Mouse (Mus musculus): Measurements from ENCODE around the gene Scd3. TPM values are rescaled to one million over a fixed set of nuclear protein-coding genes. Genes with fewer than 3 reads are reported as not detected.

Scd3 gene
- not detected for total RNA-seq (2023)

DNA sequence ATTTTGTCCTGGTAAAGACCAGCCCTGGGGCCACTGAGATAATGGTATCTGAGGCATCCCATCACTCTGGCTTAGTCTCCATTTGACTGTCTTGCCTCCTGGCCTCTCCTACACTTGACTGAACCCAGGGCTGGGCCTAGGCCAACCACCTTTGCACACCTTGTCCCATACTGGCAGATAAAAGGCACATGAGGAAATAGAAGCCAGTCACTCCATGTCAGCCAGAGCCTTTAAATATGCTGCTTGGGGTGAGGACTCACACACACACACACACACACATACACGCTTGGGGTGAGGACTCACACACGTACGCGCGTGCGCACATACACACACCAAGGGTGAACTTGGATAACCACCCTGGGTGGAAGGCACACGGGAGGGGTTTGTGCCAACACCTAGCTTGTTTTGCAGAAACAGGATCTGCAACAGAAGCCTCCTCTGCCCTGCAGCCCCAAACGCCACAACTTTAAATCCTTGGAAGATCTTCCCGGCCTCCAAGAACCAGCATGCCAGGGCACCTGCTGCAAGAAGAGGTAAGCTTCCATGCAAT, at the start of gene Scd3:
TSS of gene Scd3 (plus strand) at position 255 of the 550 bp plus-strand sequence.

DNA sequence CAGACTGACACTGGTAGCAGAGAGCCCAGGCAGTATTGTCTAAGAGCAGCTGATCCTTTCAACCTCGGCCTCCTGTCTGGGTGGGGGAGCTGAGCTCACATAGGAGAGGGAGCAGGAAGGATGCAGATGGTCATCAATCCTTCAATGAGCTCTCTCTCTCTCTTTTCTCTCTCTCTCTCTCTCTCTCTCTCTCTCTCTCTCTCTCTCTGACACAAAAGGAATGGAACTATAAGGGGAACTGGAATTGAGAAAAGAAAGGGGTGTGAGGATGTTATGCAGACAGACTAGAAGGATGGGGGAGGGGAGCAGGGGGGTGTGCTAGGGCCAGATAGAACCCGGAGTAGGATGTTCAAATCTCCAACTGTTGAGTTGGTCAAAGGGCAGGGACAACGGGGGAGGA, 10.7 kb upstream of the Scd3 start, which contains the start of gene Pkd2l1:
TSS of gene Pkd2l1 (minus strand) at position 101 of the 400 bp plus-strand sequence.

DNA sequence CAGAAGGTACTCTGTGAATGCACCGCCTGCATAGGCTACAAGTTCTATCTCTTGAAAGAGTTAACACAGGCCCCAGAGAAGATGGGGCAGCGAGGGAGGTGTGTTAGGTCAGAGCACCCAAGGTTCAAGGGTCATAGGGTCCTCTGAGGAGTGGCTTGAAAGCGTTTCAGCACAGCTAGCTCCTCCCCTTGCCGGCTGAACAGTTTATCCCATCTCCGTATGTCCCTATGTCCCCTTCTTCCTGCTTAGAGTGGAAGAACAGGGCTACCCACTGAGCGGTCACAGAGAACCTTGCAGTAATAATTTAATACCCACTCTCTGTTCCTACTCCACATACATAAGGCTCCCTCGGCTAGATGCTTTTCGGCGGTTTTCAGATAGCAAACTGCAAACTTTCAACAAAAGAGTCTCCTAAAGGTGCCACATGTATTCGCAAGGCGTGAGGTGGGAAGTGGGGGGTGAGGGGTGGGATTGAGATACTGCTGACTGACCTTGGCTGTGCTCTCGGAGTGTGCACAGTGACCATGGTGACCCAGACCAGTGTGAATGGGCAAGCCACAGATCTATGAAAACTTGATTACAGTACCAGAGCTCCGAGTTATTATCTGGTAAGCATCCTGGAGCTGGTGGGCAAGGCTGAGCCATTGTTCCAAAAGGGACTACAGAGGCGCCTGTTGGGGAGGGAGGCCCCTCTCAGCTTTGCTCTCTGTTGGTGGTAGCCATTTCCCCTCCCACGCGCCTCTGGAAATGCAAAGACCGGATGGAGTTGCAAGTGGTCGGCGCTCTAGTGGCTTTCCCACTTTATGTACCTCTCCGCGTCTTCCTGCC, 90.1 kb downstream of the Scd3 start, which contains the start of gene Scd2:
TSS of gene Scd2 (plus strand) at position 734 of the 828 bp plus-strand sequence.

Other genes with a start within 250 kb of the Scd3 start
- not detected for gene Cpn1, start 216.7 kb upstream of the Scd3 start, total RNA-seq (2023)
- gene Cyp2c23, start 174.1 kb upstream of the Scd3 start, total RNA-seq (2023), result not detected
- gene Erlin1, start 133.5 kb upstream of the Scd3 start, total RNA-seq (2023), result 10 to 100 TPM; 49.5 to 50.7 TPM
- gene Chuk, start 95.8 kb upstream of the Scd3 start, total RNA-seq (2023), result 10 to 100 TPM; 63.6 to 64.4 TPM
- gene Cwf19l1, start 67.4 kb upstream of the Scd3 start, total RNA-seq (2023), result 10 to 100 TPM; 14.8 to 20.9 TPM
- gene Bloc1s2, start 56.8 kb upstream of the Scd3 start, total RNA-seq (2023), result 10 to 100 TPM; 80.2 to 81.4 TPM
- not detected for gene Pkd2l1, start 10.8 kb upstream of the Scd3 start, total RNA-seq (2023)
- 10 to 100 TPM; 23.9 to 31.8 TPM for gene Scd2, start 90.4 kb downstream of the Scd3 start, total RNA-seq (2023)
- gene Scd4, start 129.8 kb downstream of the Scd3 start, total RNA-seq (2023), result under 1 TPM; 0.24 to 0.34 TPM
- gene Scd1, start 204.6 kb downstream of the Scd3 start, total RNA-seq (2023), result 1 to 10 TPM; 7.1 to 9.0 TPM